Mouse (Mus musculus): ENCODE measurements around the gene Pmm1.
A peak's percentile ranks its signal among the peaks of the same experiment; 100 is the strongest.

- TF ChIP-seq CTCF (IDR thresholded peaks at IDR 0.05; ENCODE audit: control insufficient read depth, insufficient read depth, insufficient replicate concordance, low read depth, low read length) (peak; percentile 48; the same call in 1 of the 2 replicates), POLR2A (IDR thresholded peaks at IDR 0.05; ENCODE audit: control insufficient read depth, low read depth, low read length) (no peak)
These were observed 28.8 kb upstream of the Pmm1 start for GRCm38 (mm10) chr15:81989371-81990062.

Data from testis, adult 2 months (tissue).